Mouse (Mus musculus) mouse trophoblast stem cell (cell line): ENCODE measurements around the gene Mrc2.

Source experiments
- in situ Hi-C, 2 experiments: fragments of 300-500 bp; cut with MseI, MboI; formaldehyde crosslinking; loops; 2 replicates in 1 of 2; 3 replicates in 1 of 2; pipeline ENCODE4 v1.15.1; 2025

Mrc2 gene

GRCm38 (mm10) chr11:105311291-105311975, 19.0 kb downstream of the Mrc2 start:
- in situ Hi-C loops = no loop called here

GRCm38 (mm10) chr11:105312311-105312942, 20.0 kb downstream of the Mrc2 start:
- in situ Hi-C loops = no loop called here

- in situ Hi-C loops = no loop called here
Measured at GRCm38 (mm10) chr11:105312972-105313632, 20.7 kb downstream of the Mrc2 start.

- in situ Hi-C loops = no loop called here
Measured at GRCm38 (mm10) chr11:105313633-105314014, 21.2 kb downstream of the Mrc2 start.

GRCm38 (mm10) chr11:105315296-105315695, 22.9 kb downstream of the Mrc2 start:
- in situ Hi-C loops = no loop called here

- in situ Hi-C loops = no loop called here
Measured at GRCm38 (mm10) chr11:105316121-105316520, 23.7 kb downstream of the Mrc2 start.

GRCm38 (mm10) chr11:105317769-105318168, 25.3 kb downstream of the Mrc2 start:
- in situ Hi-C loops = no loop called here

- in situ Hi-C loops = no loop called here
Measured at GRCm38 (mm10) chr11:105321090-105321489, 28.6 kb downstream of the Mrc2 start.

- in situ Hi-C loops = no loop called here
Measured at GRCm38 (mm10) chr11:105323530-105323929, 31.1 kb downstream of the Mrc2 start.

- in situ Hi-C loops = no loop called here
Measured at GRCm38 (mm10) chr11:105327101-105327500, 34.7 kb downstream of the Mrc2 start.

GRCm38 (mm10) chr11:105329962-105330361, 37.5 kb downstream of the Mrc2 start:
- in situ Hi-C loops = no loop called here

- in situ Hi-C loops = no loop called here
Measured at GRCm38 (mm10) chr11:105331129-105331528, 38.7 kb downstream of the Mrc2 start.

- in situ Hi-C loops = no loop called here
Measured at GRCm38 (mm10) chr11:105331732-105332131, 39.3 kb downstream of the Mrc2 start.

- in situ Hi-C loops = no loop called here
Measured at GRCm38 (mm10) chr11:105332468-105332867, 40.0 kb downstream of the Mrc2 start.

- in situ Hi-C loops = no loop called here
Measured at GRCm38 (mm10) chr11:105333867-105334670, 41.6 kb downstream of the Mrc2 start.

GRCm38 (mm10) chr11:105338596-105339390, 46.4 kb downstream of the Mrc2 start:
- in situ Hi-C loops = no loop called here

GRCm38 (mm10) chr11:105345284-105345683, 52.8 kb downstream of the Mrc2 start:
- in situ Hi-C loops = loop anchor here in 1 of 2 experiments (5.0 kb wide), 1 partner anchor 567 kb away; no protein-coding TSS in a partner anchor

GRCm38 (mm10) chr11:105347162-105348161, 55.0 kb downstream of the Mrc2 start:
- in situ Hi-C loops = loop anchor here in 1 of 2 experiments (5.0 kb wide), 1 partner anchor 565 kb away; no protein-coding TSS in a partner anchor

GRCm38 (mm10) chr11:105348495-105348982, 56.1 kb downstream of the Mrc2 start:
- in situ Hi-C loops = loop anchor here in 1 of 2 experiments (5.0 kb wide), 1 partner anchor 564 kb away; no protein-coding TSS in a partner anchor
